Mouse (Mus musculus): ENCODE measurements around the gene Mpnd.

Mpnd gene

DNA sequence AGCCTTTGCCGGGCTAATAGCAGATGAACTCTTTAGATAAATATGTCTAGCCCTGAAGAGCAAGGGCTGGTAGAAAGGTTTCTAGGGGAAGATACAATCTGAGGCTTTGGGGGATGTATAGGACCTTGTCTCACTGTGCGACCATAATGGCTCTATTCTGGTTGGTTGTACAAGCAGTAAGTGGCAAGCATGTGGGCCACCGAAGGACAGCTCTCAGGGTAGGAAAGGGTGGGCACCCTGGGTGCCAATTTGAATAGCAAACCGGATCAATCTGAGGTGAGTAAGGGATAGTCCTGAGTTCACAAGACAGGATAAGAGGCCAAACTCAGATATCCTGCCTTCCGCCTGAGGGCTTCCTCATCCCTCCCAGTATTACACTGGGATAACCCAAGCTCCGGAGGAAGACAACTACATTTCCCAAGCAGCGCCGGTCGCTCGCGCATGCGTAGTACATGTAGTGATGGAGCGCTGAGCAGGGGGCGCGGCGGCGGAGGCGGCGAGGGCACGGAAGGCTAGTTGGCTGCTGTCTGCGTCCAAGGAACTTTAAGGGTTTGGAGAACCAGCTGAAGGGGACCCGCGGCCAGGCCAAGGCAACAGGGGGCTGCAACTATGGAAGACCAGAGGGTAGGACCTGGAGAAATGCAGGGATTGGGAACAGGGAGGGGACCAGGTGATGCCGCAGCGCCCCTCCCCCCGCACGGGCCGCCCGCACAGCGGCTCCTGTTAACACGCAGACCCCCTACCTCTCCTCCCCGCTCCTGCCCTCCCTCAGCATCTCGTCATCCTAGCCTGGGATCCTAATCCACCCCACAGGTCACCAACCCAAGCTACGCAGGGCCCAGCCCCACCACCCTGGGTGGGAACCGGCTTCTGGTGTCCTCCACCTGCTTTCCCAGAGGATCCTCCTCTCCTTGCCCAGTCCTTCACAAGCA is 19.2 kb upstream of the Mpnd start, which contains the start of gene Fsd1:
Gene Fsd1, plus strand, starts transcription at position 480 of the 932 bp plus-strand sequence.
- no peak for DNase-seq (ENCODE audit: low spot score)

DNA sequence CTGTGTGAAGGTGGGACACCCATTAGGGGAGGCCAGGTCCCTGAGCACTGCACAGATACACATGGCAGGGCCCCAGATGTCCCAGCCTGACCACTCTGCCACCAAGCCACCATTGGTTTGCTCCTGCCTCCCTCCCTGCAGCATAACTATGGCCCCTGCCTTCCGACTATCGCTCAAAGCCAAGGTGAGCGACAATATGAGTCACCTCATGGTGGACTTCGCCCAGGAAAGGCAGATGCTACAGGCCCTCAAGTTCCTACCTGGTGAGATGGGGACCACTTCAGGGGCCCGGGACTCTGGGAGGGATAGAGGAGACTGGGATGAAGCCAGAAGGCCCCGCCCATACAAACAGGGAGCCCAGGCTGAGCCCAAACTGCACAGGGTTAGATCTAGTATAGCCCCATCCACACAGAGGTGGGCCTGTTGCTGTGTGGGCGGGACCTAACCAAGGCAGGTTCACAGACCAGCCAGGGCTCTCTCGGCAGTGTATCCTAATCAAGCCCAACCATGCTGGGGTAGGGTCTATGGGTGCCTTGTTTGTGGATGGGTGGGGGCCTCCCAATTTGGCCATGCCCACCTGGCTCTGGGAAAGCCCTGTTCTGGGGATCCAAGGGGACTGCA is 15.1 kb upstream of the Mpnd start:
- DNase-seq (ENCODE audit: low spot score) = no peak

- no peak for DNase-seq (ENCODE audit: low spot score)
These were observed 9.5 kb upstream of the Mpnd start for GRCm38 (mm10) chr17:55996007-55996406.

DNA sequence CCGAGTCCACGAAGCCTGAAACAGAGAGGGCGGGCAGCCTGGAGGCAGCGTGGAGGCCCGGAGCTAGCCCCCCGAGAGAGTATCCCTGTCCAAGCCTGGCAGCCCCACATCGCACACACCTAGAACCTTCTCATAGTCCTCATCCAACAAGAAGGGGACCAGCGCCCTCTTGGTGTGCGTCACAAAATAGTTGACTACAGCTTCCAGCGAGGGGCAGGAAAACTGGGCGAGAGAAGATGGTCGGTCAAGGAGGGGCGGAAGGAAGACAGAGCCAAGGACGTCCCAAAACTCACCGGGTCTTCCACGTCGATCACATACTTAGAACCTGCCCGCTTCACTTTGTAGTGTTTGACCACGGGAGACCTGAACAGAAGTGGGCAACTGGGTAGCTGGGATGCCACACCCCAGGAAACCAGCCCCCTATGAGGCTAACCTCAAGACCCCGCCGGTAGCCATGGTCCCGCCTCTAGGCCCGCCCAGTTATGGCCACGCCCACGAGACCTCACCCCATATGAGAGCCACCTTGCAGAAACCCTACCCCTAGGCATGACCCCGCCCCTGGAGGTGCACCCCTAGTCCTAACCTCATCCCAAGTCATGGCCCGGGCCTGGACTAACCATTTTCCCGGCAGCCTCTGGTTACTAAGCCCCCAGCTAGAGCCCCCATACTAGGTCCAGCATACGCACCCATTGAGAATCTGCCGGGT is 5.6 kb upstream of the Mpnd start:
- no peak for DNase-seq (ENCODE audit: low spot score)

GRCm38 (mm10) chr17:56003000-56003399 is 2.5 kb upstream of the Mpnd start:
- DNase-seq (ENCODE audit: low spot score) = no peak

DNA sequence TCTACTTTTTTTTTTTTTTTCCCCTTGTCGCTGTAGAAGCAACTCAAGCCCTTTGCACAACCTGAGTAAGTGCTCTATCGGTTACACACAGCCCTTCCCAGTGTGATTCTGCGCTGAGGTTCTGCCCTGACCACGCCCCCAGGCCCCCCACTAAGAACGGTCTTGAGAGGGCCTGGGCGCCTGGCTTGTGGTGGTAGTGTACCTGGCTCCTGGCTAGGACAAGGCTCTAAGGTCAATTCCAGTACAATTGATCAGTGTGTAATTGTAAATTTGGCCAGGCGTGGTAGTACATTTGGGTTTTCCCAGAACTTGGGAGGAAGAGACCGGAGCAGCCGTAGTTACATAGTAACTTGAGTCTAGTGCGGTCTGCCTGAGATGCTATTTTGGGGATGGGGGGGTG is 1.4 kb downstream of the Mpnd start:
- no peak for DNase-seq (ENCODE audit: low spot score)

DNA sequence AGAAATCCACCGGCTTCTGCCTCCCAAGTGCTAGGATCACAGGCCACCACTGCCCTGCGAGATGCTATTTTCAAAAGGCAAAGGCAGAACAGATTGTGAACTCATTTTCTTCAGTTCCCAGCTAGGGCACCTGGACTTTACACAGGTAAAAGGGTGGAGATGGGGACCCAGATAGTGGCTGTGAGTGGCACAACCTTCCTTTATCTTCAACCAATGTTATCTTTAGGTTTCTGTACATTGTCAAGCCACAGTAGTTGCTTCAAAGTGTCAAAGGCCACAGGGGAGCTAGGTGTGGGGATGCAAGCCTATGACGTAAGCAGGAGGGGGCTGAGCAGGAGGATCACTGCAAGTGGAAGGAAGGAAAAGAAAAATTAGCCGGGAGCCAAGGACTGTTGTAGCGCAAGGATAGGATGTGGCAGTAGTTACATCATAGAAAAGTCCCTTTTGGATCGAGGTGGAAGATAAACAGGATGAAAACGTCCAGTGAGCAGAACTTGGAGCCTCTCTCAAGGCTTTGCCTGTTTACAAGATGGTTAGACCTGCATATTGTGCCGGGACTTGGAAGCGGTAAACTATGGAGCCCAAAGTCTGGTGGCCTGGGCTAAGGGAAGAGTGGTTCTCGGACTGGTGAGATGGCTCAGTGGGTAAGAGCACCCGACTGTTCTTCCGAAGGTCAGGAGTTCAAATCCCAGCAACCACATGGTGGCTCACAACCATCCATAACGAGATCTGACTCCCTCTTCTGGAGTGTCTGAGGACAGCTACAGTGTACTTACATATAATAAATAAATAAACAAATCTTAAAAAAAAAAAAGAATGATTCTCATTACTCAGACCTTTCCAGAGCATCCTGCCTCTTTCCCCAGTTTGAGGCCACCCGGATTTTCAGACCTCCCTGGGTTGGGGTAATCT is 2.2 kb downstream of the Mpnd start:
- DNase-seq (ENCODE audit: low spot score) = no peak

- peak; percentile 86 for DNase-seq (ENCODE audit: low spot score)
These were observed 3.0 kb downstream of the Mpnd start for GRCm38 (mm10) chr17:56008356-56009087.

DNA sequence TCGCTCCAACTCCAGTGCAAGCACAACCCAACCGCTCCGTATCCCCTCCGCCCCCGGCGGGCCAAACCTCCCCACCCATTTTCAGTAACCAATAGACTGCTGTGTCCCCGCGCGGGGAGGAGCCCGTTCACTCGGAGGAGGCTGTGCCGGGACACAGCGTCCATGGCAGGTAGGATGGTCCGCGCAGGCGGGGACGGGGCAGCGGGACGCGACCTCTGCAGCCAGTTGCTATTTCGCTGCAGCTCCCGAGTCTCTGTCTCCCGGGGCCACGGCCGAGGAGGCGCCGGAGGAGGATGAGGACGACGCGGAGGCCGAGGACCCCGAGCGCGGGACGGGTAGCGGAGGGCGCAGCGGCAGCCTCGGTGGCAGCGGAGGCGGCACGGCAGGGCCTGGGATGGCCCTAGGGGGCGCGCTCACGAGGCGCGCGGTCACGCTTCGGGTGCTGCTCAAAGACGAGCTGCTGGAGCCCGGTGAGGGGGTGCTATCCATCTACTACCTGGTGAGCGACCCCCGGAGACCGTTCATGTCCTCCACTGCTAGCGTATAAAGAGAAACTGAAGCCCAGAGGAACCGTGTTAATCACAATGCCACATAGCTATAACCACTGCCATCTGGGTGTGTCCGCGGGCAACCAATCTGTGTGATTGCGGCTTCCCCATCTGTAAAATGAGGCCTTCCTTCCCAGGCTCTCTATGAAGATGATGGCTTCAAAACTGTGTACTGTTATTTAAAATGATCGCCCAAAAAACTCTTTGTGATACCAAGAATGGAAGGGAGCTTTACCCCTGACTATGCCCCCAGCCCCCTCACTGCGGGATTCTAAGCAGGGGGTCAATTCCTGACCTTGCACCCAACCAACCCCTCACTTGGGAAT is 3.8 kb downstream of the Mpnd start:
- DNase-seq (ENCODE audit: low spot score) = peak; percentile 84

DNA sequence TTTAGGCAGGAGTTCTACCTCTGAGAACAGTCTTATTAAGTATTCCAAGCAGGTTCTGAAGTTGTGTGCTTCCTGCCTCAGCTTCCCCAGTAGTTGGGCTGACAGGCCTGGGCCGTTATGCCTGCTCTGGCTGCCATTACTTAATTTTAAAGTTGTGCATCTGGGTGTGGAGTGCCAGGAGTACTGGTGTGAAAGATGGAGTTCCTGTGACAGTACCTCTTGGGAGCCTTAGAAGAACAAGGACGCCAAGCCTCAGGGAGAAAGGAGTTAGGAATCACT is 4.4 kb downstream of the Mpnd start:
- DNase-seq (ENCODE audit: low spot score) = no peak

DNA sequence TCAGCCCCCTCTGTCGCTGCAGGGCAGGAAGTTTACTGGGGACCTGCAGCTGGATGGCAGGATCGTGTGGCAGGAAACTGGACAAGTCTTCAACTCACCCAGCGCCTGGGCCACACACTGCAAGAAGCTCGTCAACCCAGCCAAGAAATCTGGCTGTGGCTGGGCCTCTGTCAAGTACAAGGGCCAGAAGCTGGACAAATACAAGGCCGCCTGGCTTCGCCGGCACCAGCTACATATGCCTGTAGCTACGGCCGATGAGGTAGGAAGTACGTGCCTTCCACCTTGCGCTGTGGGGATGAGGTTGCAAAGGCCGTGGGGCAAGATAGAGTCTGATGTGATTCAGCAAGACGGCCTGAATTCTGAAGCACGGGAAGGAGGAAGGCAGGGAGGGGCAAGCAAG is 4.7 kb downstream of the Mpnd start:
- no peak for DNase-seq (ENCODE audit: low spot score)

DNA sequence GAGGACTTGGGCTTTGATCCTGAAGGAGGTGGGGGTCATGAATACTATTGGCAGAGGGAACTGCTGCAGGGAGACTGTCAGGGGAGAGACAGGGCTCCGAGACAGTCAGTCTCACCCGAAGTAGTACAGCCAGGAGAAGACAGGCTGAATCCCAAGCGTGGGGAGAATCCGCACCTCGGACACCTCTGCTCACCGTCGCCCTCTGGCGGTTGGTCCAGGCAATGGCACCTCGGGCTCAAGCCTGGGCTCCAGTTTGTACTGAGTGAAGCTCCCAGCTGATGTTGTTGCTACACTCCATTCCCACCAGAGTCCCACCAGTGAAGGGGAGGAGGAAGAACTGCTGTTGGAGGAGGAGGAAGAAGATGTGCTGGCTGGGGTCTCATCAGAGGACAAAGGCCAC is 5.2 kb downstream of the Mpnd start:
- peak; percentile 83 for DNase-seq (ENCODE audit: low spot score)

DNA sequence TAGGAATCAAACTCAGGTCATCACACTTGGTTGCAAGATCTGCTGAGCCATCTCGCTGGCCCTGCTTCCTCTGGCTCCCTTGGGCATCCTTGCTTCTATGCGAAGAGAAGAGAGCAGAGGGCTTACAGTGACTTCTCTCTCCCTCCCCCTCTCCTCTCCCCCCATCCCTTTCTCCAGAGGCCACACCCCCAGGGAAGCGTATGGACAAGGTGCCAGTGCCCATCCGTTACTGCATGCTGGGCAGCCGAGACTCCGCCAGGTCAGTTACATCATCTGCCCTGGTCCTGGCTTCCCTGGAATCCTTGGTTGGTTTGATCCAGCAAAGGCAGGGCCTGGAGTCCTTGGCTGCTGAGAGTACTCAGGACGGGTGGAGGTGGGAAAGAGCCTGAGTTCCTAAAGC is 5.9 kb downstream of the Mpnd start:
- no peak for DNase-seq (ENCODE audit: low spot score)

DNA sequence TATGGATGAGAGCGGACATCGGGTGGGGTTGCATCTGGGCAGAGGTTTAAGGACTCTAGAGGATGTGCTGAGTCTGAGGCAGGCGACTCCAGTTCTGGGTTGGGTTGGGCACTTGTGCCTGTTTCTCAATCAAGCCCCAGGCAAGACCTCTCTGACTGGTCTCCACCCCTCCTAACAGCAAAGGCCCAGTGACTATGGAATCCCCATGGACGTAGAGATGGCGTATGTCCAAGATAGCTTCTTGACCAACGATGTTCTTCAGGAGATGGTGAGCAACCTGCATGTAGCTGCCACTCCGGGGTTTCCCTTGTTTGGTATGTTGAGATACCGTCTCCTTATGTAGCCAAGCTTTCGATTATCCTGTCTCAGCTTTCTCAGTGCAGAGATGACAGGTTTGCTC is 9.8 kb downstream of the Mpnd start:
- DNase-seq (ENCODE audit: low spot score) = no peak

GRCm38 (mm10) chr17:56016382-56016781 is 10.9 kb downstream of the Mpnd start:
- DNase-seq (ENCODE audit: low spot score) = no peak

GRCm38 (mm10) chr17:56016793-56017785 is 11.6 kb downstream of the Mpnd start:
- DNase-seq (ENCODE audit: low spot score) = no peak

DNA sequence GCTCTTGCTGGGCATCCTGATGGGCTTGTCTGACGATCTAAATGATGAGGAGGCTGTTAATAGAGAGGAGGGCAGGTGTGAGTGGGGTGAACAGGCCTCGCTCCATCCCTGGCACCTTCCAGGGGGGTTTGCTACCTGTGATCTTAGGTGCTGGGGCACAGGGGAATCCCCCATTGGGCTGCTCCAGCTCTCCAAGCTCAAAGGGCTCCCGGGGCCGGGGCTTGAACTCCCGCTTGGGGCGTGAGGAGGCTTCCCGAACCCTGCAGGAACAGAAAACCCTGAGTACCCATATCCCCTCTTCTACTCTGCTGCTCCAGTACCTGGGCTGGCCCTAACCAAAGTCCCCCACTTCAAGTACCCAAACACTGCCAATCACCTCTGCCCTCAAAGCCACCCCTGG is 12.3 kb downstream of the Mpnd start:
- DNase-seq (ENCODE audit: low spot score) = no peak

- no peak for DNase-seq (ENCODE audit: low spot score)
These were observed 13.0 kb downstream of the Mpnd start for GRCm38 (mm10) chr17:56018347-56019131.
